Mouse (Mus musculus) heart, adult 2 months (tissue): ENCODE results near the gene Tmcc2. TPM values are rescaled to one million over a fixed set of nuclear protein-coding genes. Genes with fewer than 3 reads are reported as not detected.

ENCODE experiments used
- DNase-seq, 2 experiments: peaks; one replicate each; pipeline ENCODE4 v3.0.0; 2021
- H3K27ac ChIP-seq: fragments of 200-600 bp; 2 replicates; pipeline ENCODE4 v1.8.1; 2022
- H3K27me3 ChIP-seq: fragments of 200-500 bp; 2 replicates; pipeline ENCODE4 v1.6.1; 2012; ENCODE audit warnings: mild to moderate bottlenecking, low read length, inconsistent platforms, mixed read lengths; ENCODE audit not compliant: control insufficient read depth, insufficient read depth
- H3K36me3 ChIP-seq: fragments of 200-500 bp; 2 replicates; pipeline ENCODE4 v1.6.1; 2012; ENCODE audit warnings: low read length, inconsistent platforms; ENCODE audit not compliant: control insufficient read depth, insufficient read depth
- H3K4me1 ChIP-seq: fragments of 200-500 bp; 2 replicates; pipeline ENCODE4 v1.6.1; 2011; ENCODE audit warnings: low read length; ENCODE audit not compliant: control insufficient read depth, insufficient read depth
- H3K4me3 ChIP-seq: fragments of 200-600 bp; 2 replicates; pipeline ENCODE4 v1.8.1; 2022
- H3K79me2 ChIP-seq: fragments of 200-500 bp; replicated peaks from 2 replicates; pipeline ENCODE4 v1.6.1; 2012; ENCODE audit warnings: mild to moderate bottlenecking, inconsistent platforms, low read length, moderate library complexity, mixed read lengths; ENCODE audit not compliant: control insufficient read depth, insufficient read depth
- H3K9ac ChIP-seq: fragments of 200-500 bp; 2 replicates; pipeline ENCODE4 v1.6.1; 2012; ENCODE audit warnings: low read depth, mild to moderate bottlenecking, control low read depth, inconsistent platforms, low read length, mixed read lengths
- CTCF ChIP-seq: fragments of 200-600 bp; IDR thresholded peaks from 2 replicates; pipeline ENCODE4 v1.8.1; 2022; ENCODE audit warnings: antibody characterized with exemption, mild to moderate bottlenecking, moderate library complexity
- EP300 ChIP-seq: fragments of 200-500 bp; IDR thresholded peaks from 2 replicates; pipeline ENCODE4 v1.6.1; 2011; ENCODE audit warnings: low read depth, low read length, control low read depth; ENCODE audit not compliant: insufficient read depth
- POLR2A ChIP-seq: fragments of 200-500 bp; IDR thresholded peaks from 2 replicates; pipeline ENCODE4 v1.6.1; 2011; ENCODE audit warnings: mild to moderate bottlenecking, low read depth, low read length, control low read depth; ENCODE audit not compliant: insufficient read depth
- WGBS: fragments of 180-500 bp; shearing (Covaris S2); methylation state at CpG from one replicate; pipeline ENCODE4 v1.1.7; 2018; 5-methylcytosine and 5-hydroxymethylcytosine counted together
- intact Hi-C: fragments of 180-260 bp; cut with DNase I; formaldehyde crosslinking; loops from one replicate; pipeline ENCODE4 v1.15.1; 2025
- polyA plus RNA-seq: library from polyadenylated mRNA; depleted of rRNA; stranded (reverse); fragments of >200 nt; gene quantifications from 2 replicates; pipeline ENCODE4 v1.2.3, GENCODE M21; 2012
- total RNA-seq, 2 experiments: library from RNA; stranded (reverse); gene quantifications; 2 replicates each; pipeline ENCODE4 v1.2.3; 2021

Gene Tmcc2
- total and polyA plus RNA-seq, 3 experiments, result 17.5 to 25.4 (median 21.9) TPM

DNA sequence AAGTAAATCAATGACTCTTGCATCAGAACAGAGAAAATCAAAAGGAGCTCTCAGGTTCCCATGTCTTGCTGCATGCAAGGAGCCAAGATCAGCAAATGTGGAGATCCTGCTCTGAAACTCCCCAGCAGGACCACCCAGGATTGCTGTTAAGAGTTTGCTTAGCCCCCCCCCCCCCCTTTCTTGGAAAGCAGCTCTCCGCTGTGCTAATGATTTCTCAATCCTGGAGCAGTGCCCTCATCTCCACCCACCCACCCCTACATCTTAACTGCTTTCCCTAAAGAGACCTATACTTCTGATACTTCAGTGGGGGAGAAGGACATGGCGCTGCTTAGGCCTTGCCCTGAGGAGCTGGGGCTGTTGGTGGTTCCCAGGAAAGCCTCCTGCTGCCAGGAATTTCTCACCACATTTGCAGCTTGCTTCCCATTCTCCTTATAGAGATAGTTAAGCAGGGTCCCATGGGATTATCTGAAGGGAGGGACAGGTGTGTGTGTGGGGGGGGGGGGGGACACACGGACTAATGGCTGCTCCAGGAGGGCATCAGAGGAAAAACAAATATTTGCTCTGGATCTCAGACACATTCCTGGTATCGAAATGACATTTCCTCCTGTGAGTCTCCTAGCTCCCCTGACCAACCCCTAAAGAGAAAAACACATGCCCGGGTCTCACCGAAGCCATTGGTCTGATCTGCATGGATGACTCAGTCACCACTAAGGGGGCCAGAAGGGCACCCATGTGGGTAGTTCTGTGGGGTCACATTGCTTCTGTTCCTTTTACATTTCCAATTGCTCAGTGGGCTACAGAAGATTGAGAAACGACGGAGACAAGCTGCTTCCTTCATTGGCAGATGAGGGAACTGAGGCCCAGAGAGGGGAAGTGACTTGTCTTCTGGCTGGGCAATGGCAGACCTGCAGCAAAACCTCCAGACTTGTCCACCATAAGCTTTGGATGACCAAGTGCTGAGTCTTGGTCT is 72.9 kb downstream of the Tmcc2 start:
- Histone ChIP-seq H3K27ac (no peak overlapping the region), H3K4me3 (no peak overlapping the region), H3K27me3 (no peaks in the 10 kb centered on the region), H3K79me2 (peaks cover 1% of the 10 kb centered on the region; the same call in 1 of the 2 replicates), H3K36me3 (peaks cover 2% of the 10 kb centered on the region; the same call in 1 of the 2 replicates), H3K9ac (no peak overlapping the region), H3K4me1 (peaks cover 9% of the 10 kb centered on the region)
- WGBS, result 48% methylated on average over 8 of the region's 8 CpGs
- no peak for TF ChIP-seq CTCF
- peak in 1 of 2 experiments; percentile 30 for DNase-seq
- intact Hi-C loops, result loop anchor here (2.0 kb wide), 1 partner anchor 15 kb away; no protein-coding TSS in a partner anchor

DNA sequence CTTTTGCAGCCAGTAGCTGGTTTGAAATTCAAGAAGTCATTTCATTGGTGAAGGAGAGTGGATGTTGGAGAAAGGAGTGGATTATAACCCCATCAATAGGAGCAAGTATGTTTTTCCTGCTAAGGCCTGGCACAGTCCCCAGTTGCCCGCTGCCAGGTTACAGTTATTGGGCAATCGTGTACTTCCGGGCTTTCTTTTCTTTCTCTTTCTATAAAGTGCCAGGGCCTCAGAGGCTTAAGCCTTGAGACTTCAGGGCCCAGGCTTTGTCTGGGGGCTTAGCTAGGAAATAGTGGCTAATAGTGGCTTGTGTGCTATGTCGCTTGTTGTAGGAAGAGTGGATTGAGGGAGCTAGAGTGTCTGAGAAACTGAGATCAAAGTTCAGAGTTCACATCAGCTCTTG is 73.7 kb downstream of the Tmcc2 start:
- TF ChIP-seq CTCF (no peak), EP300 (no peak), POLR2A (no peak)
- intact Hi-C loops, result no loop called here
- Histone ChIP-seq H3K4me3 (peak overlapping the region; percentile 66), H3K9ac (no peak overlapping the region), H3K79me2 (peaks cover 1% of the 10 kb centered on the region; the same call in 1 of the 2 replicates), H3K4me1 (peaks cover 7% of the 10 kb centered on the region), H3K27ac (peak overlapping the region; percentile 31; the same call in 1 of the 2 replicates), H3K36me3 (peaks cover 2% of the 10 kb centered on the region; the same call in 1 of the 2 replicates), H3K27me3 (no peaks in the 10 kb centered on the region)
- WGBS, result 51% methylated on average over 4 of the region's 4 CpGs
- peak in 1 of 2 experiments; percentile 59 for DNase-seq

DNA sequence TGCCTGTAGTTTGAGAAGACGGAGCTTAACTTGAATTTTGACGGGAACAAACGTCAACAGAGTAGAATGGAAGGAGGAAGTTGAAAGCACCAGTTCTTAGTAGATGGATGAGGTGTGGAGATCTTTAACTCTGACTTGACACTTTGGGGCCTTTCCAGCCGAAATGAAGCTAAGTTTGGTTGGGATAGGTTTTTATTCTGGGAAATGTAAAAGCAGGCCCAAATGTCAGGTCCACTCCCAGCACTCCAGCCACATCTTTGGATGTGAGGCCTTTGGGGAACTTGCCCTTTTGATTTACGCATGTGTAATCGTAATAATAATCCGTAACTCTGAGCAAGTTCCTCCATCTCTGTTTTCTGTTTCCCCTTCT is 74.5 kb downstream of the Tmcc2 start:
- TF ChIP-seq EP300, result no peak
- TF ChIP-seq POLR2A, result no peak
- no peak for TF ChIP-seq CTCF
- H3K9ac ChIP-seq, result peak overlapping the region; percentile 78
- no peaks in the 10 kb centered on the region for H3K27me3 ChIP-seq
- peaks cover 9% of the 10 kb centered on the region for H3K4me1 ChIP-seq
- 42% methylated on average over 7 of the region's 7 CpGs for WGBS
- peak overlapping the region; percentile 67 for H3K27ac ChIP-seq
- peaks cover 1% of the 10 kb centered on the region; the same call in 1 of the 2 replicates for H3K79me2 ChIP-seq
- peak overlapping the region; percentile 66 for H3K4me3 ChIP-seq
- intact Hi-C loops, result no loop called here
- peak in 1 of 2 experiments; percentile 14 for DNase-seq
- H3K36me3 ChIP-seq, result peaks cover 2% of the 10 kb centered on the region; the same call in 1 of the 2 replicates

DNA sequence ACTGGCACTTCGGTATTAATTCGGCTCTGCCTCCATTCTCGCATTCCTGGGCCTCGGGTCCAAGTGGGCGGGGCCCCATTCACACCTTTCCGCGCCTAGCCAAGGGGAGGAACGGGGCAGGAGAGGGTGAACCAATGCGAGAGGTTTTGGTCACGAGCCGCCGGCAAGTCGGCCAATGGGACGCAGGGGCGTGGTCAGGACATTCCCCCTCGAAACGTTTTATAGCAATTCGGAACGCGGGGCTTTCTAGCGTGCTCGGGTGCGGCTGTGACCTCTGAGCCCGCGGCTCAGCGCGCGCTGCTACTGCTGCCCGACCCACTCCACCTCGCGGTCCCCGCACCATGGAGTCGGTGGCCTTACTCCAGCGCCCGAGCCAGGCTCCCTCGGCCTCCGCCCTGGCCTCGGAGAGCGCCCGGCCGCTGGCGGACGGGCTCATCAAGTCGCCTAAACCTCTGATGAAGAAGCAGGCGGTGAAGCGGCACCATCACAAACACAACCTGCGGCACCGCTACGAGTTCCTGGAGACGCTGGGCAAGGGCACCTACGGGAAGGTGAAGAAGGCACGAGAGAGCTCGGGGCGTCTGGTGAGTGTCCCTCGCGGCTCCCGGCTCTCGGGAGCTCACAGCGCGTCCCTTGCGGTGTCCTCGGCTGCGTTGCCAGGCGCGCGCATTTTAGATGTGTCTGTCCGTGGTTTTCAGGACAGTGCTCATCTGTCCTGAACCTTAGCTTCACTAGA is 75.0 kb downstream of the Tmcc2 start, which contains the start of gene Nuak2:
Gene Nuak2 (plus strand): TSS at position 238 of the 736 bp plus-strand sequence.
- WGBS, result under 1% methylated on average over 67 of the region's 67 CpGs
- no peaks in the 10 kb centered on the region for H3K27me3 ChIP-seq
- TF ChIP-seq EP300 (no peak), CTCF (no peak), POLR2A (peak; percentile 83)
- peaks cover 2% of the 10 kb centered on the region; the same call in 1 of the 2 replicates for H3K36me3 ChIP-seq
- H3K9ac ChIP-seq, result peak within 1 kb of the TSS; percentile 78
- intact Hi-C loops, result no loop called here
- H3K4me3 ChIP-seq, result peak within 1 kb of the TSS; percentile 66
- H3K27ac ChIP-seq, result peak within 1 kb of the TSS; percentile 67
- peak; percentile 92 to 94 for DNase-seq
- peaks cover 1% of the 10 kb centered on the region; the same call in 1 of the 2 replicates for H3K79me2 ChIP-seq
- H3K4me1 ChIP-seq, result peaks cover 10% of the 10 kb centered on the region

DNA sequence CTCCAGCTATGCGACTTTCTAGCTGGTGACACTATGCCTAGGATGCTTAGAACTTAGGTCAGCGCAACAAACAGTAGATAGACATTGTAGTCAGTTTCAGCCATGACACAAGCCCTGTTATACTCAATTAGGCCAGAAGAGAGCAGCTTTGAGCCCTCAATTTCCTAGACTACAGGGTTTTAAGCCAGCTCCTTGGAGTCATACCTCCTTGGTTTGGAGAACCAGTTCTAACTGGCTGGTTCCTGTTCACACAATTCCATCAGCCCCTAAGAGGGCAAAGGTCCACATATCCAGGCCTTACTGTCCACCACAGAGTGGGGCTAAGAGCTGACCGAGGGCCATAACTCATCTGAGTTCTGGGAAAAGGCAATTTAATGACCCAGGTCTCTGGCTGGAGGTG is 78.4 kb downstream of the Tmcc2 start:
- Histone ChIP-seq H3K4me3 (no peak overlapping the region), H3K9ac (no peak overlapping the region), H3K79me2 (peaks cover 1% of the 10 kb centered on the region; the same call in 1 of the 2 replicates), H3K27me3 (no peaks in the 10 kb centered on the region), H3K4me1 (peaks cover 7% of the 10 kb centered on the region), H3K36me3 (peaks cover 2% of the 10 kb centered on the region; the same call in 1 of the 2 replicates), H3K27ac (no peak overlapping the region; the same call in 1 of the 2 replicates)
- no peak for TF ChIP-seq EP300
- peak; percentile 89 for TF ChIP-seq CTCF
- no peak for TF ChIP-seq POLR2A
- intact Hi-C loops, result loop anchor here (1.0 to 2.0 kb wide), 2 partner anchors 43 to 78 kb away; partner anchors contain the start of gene Tmcc2
- peak; percentile 65 for DNase-seq
- WGBS, result 67% methylated on average over 3 of the region's 3 CpGs
